Mouse (Mus musculus) CH12.LX (cell line): Measurements from ENCODE around the gene Msi1. TPM values are rescaled to one million over a fixed set of nuclear protein-coding genes. Genes with fewer than 3 reads are reported as not detected.

Source experiments
- DNase-seq: peaks from one replicate; pipeline ENCODE4 v3.0.0-alpha.2; 2013; ENCODE audit errors: extremely low read depth
- H3K27ac ChIP-seq: 2 replicates; pipeline ENCODE4 v1.5.1; 2012; ENCODE audit warnings: low read depth, mild to moderate bottlenecking, control low read depth, moderate library complexity; ENCODE audit not compliant: insufficient read depth
- H3K27me3 ChIP-seq: replicated peaks from 2 replicates; pipeline ENCODE3; 2012; ENCODE audit warnings: inconsistent platforms
- H3K36me3 ChIP-seq, 2 experiments: replicated peaks in 1 of 2; 2 replicates each; pipeline versions ENCODE3 to v1.6.1; 2012; ENCODE audit warnings: inconsistent platforms in 1 of 2, low read length in 1 of 2, mild to moderate bottlenecking in 1 of 2, mixed read lengths in 1 of 2, moderate library complexity in 1 of 2; ENCODE audit not compliant: control insufficient read depth in 1 of 2, insufficient read depth in 1 of 2
- H3K4me1 ChIP-seq, 2 experiments: 2 replicates each; pipeline ENCODE4 v1.6.1; 2012; ENCODE audit warnings: inconsistent platforms in 1 of 2, moderate library complexity in 1 of 2; ENCODE audit not compliant: insufficient read depth in 2 of 2, control insufficient read depth in 1 of 2
- H3K4me2 ChIP-seq: 2 replicates; pipeline ENCODE4 v1.6.1; 2012; ENCODE audit warnings: low read depth, mild to moderate bottlenecking, control low read depth; ENCODE audit not compliant: poor library complexity, insufficient read depth, severe bottlenecking
- H3K4me3 ChIP-seq, 3 experiments: fragments of 150-350 bp in 1 of 3; sonication (generic) in 1 of 3; replicated peaks in 1 of 3; 2 replicates each; pipeline versions ENCODE3 to v1.5.1; 2011 to 2012; ENCODE audit warnings: low read depth in 2 of 3, low read length in 2 of 3, mild to moderate bottlenecking in 2 of 3, moderate library complexity in 2 of 3, control low read depth in 1 of 3, improper control_type of control experiment in 1 of 3, inconsistent platforms in 1 of 3, mixed read lengths in 1 of 3; ENCODE audit not compliant: poor library complexity in 1 of 3
- H3K79me2 ChIP-seq: replicated peaks from 2 replicates; pipeline ENCODE4 v1.6.1; 2012; ENCODE audit warnings: mild to moderate bottlenecking, moderate library complexity; ENCODE audit not compliant: control insufficient read depth, poor library complexity, insufficient read depth, severe bottlenecking; ENCODE audit errors: extremely low read depth
- H3K9ac ChIP-seq: 2 replicates; pipeline ENCODE4 v1.6.1; 2012; ENCODE audit warnings: low read depth, mild to moderate bottlenecking, control low read depth, moderate library complexity; ENCODE audit not compliant: insufficient read depth
- H3K9me3 ChIP-seq: replicated peaks from 2 replicates; pipeline ENCODE3; 2012; ENCODE audit warnings: low read length, inconsistent platforms, mixed read lengths
- BHLHE40 ChIP-seq: IDR thresholded peaks from 2 replicates; pipeline ENCODE4 v1.6.1; 2011; ENCODE audit warnings: mild to moderate bottlenecking, low read depth, low read length, improper control_type of control experiment
- CTCF ChIP-seq, 2 experiments: IDR thresholded peaks in 1 of 2; conservative IDR thresholded peaks in 1 of 2; 2 replicates each; pipeline ENCODE4 v1.5.1; 2011 to 2012; ENCODE audit warnings: low read depth in 2 of 2, low read length in 2 of 2, improper control_type of control experiment in 1 of 2, inconsistent platforms in 1 of 2, mild to moderate bottlenecking in 1 of 2, moderate library complexity in 1 of 2
- E2F4 ChIP-seq: IDR thresholded peaks from 2 replicates; pipeline ENCODE4 v1.6.1; 2011; ENCODE audit warnings: low read depth, low read length, improper control_type of control experiment; ENCODE audit not compliant: insufficient replicate concordance
- JUND ChIP-seq: conservative IDR thresholded peaks from 2 replicates; pipeline ENCODE4 v1.6.1; 2011; ENCODE audit warnings: low read depth, low read length, improper control_type of control experiment
- MAFK ChIP-seq: IDR thresholded peaks from 2 replicates; pipeline ENCODE4 v1.6.1; 2011; ENCODE audit warnings: low read length, improper control_type of control experiment; ENCODE audit not compliant: insufficient replicate concordance
- MAX ChIP-seq: IDR thresholded peaks from 2 replicates; pipeline ENCODE4 v1.6.1; 2011; ENCODE audit warnings: low read length, improper control_type of control experiment
- MYC ChIP-seq: IDR thresholded peaks from 2 replicates; pipeline ENCODE4 v1.6.1; 2011; ENCODE audit warnings: low read depth, mild to moderate bottlenecking, improper control_type of control experiment, low read length
- NELFE ChIP-seq: IDR thresholded peaks from 2 replicates; pipeline ENCODE4 v1.6.1; 2011; ENCODE audit warnings: low read depth, low read length, improper control_type of control experiment
- PAX5 ChIP-seq: IDR thresholded peaks from 2 replicates; pipeline ENCODE4 v1.6.1; 2012; ENCODE audit warnings: low read length, inconsistent platforms, mixed read lengths
- RAD21 ChIP-seq: IDR thresholded peaks from 2 replicates; pipeline ENCODE4 v1.6.1; 2011; ENCODE audit warnings: low read depth, mild to moderate bottlenecking, low read length, improper control_type of control experiment, moderate library complexity
- RCOR1 ChIP-seq: conservative IDR thresholded peaks from 2 replicates; pipeline ENCODE4 v1.6.1; 2012; ENCODE audit warnings: low read depth, mild to moderate bottlenecking, inconsistent platforms, low read length, improper control_type of control experiment
- TBP ChIP-seq: conservative IDR thresholded peaks from 2 replicates; pipeline ENCODE4 v1.6.1; 2011; ENCODE audit warnings: low read depth, low read length, improper control_type of control experiment
- UBTF ChIP-seq: IDR thresholded peaks from 2 replicates; pipeline ENCODE4 v1.6.1; 2012; ENCODE audit warnings: low read depth, mild to moderate bottlenecking, inconsistent platforms, low read length, improper control_type of control experiment, moderate library complexity
- USF1 ChIP-seq: IDR thresholded peaks from 2 replicates; pipeline ENCODE4 v1.6.1; 2014; ENCODE audit warnings: low read depth, mild to moderate bottlenecking, inconsistent platforms, low read length, improper control_type of control experiment
- ZMIZ1 ChIP-seq: IDR thresholded peaks from 2 replicates; pipeline ENCODE4 v1.6.1; 2012; ENCODE audit warnings: low read depth, mild to moderate bottlenecking, inconsistent platforms, low read length, improper control_type of control experiment
- ZNF384 ChIP-seq: IDR thresholded peaks from 2 replicates; pipeline ENCODE4 v1.6.1; 2012; ENCODE audit warnings: low read depth, low read length, improper control_type of control experiment, inconsistent platforms
- dilution Hi-C: fragments of 300-500 bp; cut with MboI; formaldehyde crosslinking; loops from 2 replicates; pipeline ENCODE4 v1.14.3; 2020; ENCODE audit warnings: low sequenced_read_pairs; ENCODE audit not compliant: extremely low pct_unique_long_range_greater_than_20kb, extremely low pct_ligation_motif_present
- in situ Hi-C: fragments of 300-500 bp; cut with MboI; formaldehyde crosslinking; loops from 3 replicates; pipeline ENCODE4 v1.14.3; 2019; ENCODE audit warnings: low sequenced_read_pairs, low pct_ligation_motif_present, low pct_unique_long_range_greater_than_20kb, mixed read lengths
- polyA plus RNA-seq: library from polyadenylated mRNA; unstranded; fragments of >175 nt; gene quantifications from 2 replicates; pipeline ENCODE4 v1.2.1, GENCODE M21; 2012; ENCODE audit warnings: low read depth; ENCODE audit not compliant: insufficient read length
- total RNA-seq, 2 experiments: library from RNA; depleted of rRNA; stranded (reverse); fragments of 300-350 nt in 1 of 2; fragments of >200 nt in 1 of 2; gene quantifications; 2 replicates each; pipeline ENCODE4 v1.2.3; 2012 to 2014

Gene Msi1
- total and polyA plus RNA-seq, 3 experiments = 0.82 to 5.3 (median 4.1) TPM

DNA sequence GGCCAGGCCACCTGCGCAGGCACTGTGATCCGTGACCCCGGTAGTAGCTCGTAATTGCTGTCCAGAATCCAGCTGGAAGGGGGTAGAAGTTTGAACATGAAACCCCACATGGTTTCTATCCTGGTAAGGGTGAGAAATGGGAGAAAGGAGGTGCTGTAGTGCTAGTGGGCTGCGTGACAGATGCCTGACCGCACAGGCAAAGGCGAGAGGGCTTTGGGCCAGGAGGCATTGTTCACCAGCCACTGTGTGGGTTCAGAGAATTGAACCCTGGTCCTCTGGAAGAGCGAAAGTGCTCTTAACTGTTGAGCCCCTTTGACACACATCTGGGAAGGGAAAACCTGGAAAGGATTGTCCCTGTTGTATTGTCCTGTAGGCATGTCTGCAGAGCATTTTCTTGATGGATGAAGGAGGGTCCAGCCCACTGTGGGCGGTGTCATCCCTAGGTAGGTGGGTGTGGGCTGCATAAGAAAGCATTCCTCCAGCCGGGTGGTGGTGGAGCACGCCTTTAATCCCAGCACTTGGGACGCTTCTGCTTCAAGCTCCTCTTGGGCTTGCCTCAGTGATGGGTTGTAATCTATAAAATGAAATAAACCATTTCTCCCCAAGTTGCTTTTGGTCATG lies 46.8 kb downstream of the Msi1 start:
- dilution Hi-C loops = no loop called here
- no peak overlapping the region for H3K4me3 ChIP-seq

DNA sequence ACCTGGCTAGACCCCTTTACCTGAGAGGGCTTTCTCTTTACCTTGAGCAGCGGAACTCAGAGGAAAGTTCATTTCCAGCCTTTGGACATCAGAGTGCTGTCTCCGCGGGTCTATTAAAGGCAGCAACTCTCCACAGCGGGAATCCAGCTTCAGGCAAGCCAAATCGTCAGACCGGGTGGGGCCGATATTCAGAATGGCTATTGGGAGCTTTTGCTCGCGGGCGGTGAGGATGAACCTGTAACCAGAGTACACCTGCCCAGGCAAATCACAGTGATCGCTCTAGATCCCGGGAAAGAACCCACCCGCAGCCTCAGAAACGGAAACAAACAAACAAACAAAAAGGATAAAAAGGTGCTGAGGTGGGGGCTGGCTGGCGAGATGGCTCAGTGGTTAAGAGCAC lies 50.2 kb downstream of the Msi1 start:
- Histone ChIP-seq H3K27me3 (no peaks in the 10 kb centered on the region), H3K4me3 (no peak overlapping the region), H3K4me2 (no peak overlapping the region), H3K9me3 (no peaks in the 10 kb centered on the region), H3K27ac (no peak overlapping the region), H3K36me3 (peaks cover 23 to 59% of the 10 kb centered on the region in 2 experiments), H3K9ac (no peak overlapping the region), H3K4me1 (peaks cover 0 to 15% of the 10 kb centered on the region in 2 experiments; a peak in 2 of 4 replicates), H3K79me2 (no peaks in the 10 kb centered on the region)
- dilution Hi-C loops (no loop called here), in situ Hi-C loops (no loop called here)
- no peak for DNase-seq
- TF ChIP-seq TBP (no peak), RCOR1 (no peak)

More for the DNA sequence above, 46.8 kb downstream of the Msi1 start:
- Histone ChIP-seq H3K9me3 (no peaks in the 10 kb centered on the region), H3K79me2 (no peaks in the 10 kb centered on the region), H3K27ac (no peak overlapping the region), H3K36me3 (peaks cover 15 to 45% of the 10 kb centered on the region in 2 experiments), H3K9ac (no peak overlapping the region), H3K4me1 (peaks cover 0 to 7% of the 10 kb centered on the region in 2 experiments; a peak in 2 of 4 replicates), H3K27me3 (no peaks in the 10 kb centered on the region), H3K4me2 (no peak overlapping the region)
- no peak for DNase-seq
- in situ Hi-C loops = no loop called here
- no peak for TF ChIP-seq MAX
- TF ChIP-seq BHLHE40 = no peak
- TF ChIP-seq USF1 = no peak
- TF ChIP-seq PAX5 = no peak
- no peak for TF ChIP-seq JUND
- TF ChIP-seq ZMIZ1 = no peak
- no peak for TF ChIP-seq E2F4
- no peak for TF ChIP-seq NELFE
- TF ChIP-seq ZNF384 = no peak
- no peak for TF ChIP-seq RAD21
- no peak for TF ChIP-seq MAFK
- TF ChIP-seq MYC = no peak
- no peak for TF ChIP-seq CTCF (conservative IDR thresholded peaks at IDR 0.05 in 1 of 2, IDR thresholded peaks at IDR 0.05 in 1 of 2; ENCODE audit: low read depth in 2 of 2, low read length in 2 of 2)
- no peak for TF ChIP-seq UBTF
